Mouse (Mus musculus): ENCODE results near the gene Gm10681.
"Not testable (repeated sequence)": the region's sequence is repeated elsewhere in the genome, so short reads cannot be mapped to it uniquely, and the experiment has no call there.

GRCm38 (mm10) chr3:98614406-98614927 is 25.9 kb upstream of the Gm10681 start:
- not testable (repeated sequence) for TF ChIP-seq CTCF (IDR thresholded peaks at IDR 0.05; ENCODE audit: borderline replicate concordance, control insufficient read depth, extremely low read depth, insufficient read depth, low read length, poor library complexity); POLR2A (IDR thresholded peaks at IDR 0.05; ENCODE audit: control insufficient read depth, extremely low read depth, insufficient read depth, low read length, poor library complexity)
